Mouse (Mus musculus) limb, embryonic 10.5 days (tissue): Measurements from ENCODE around the gene Tcf3. TPM values are rescaled to one million over a fixed set of nuclear protein-coding genes. Genes with fewer than 3 reads are reported as not detected.

Experiments
- DNase-seq: peaks from one replicate; pipeline ENCODE4 v3.0.0-alpha.2; 2017; ENCODE audit warnings: low spot score
- H3K27ac ChIP-seq: fragments of 300-500 bp; sonication (generic); 2 replicates; pipeline ENCODE4 v1.5.1; 2016; ENCODE audit warnings: mild to moderate bottlenecking
- H3K27me3 ChIP-seq: fragments of 300-500 bp; sonication (generic); 2 replicates; pipeline ENCODE4 v1.6.1; 2016; ENCODE audit warnings: low read depth, mild to moderate bottlenecking; ENCODE audit not compliant: poor library complexity, severe bottlenecking
- H3K36me3 ChIP-seq: fragments of 300-500 bp; sonication (generic); 2 replicates; pipeline ENCODE4 v1.6.1; 2016; ENCODE audit warnings: mild to moderate bottlenecking, moderate library complexity
- H3K4me1 ChIP-seq: fragments of 300-500 bp; sonication (generic); 2 replicates; pipeline ENCODE4 v1.6.1; 2016
- H3K4me3 ChIP-seq: fragments of 300-500 bp; sonication (generic); 2 replicates; pipeline ENCODE4 v1.5.1; 2016; ENCODE audit warnings: mild to moderate bottlenecking, moderate library complexity
- H3K9me3 ChIP-seq: fragments of 300-500 bp; sonication (generic); replicated peaks from 2 replicates; pipeline ENCODE4 v1.6.1; 2016; ENCODE audit warnings: mild to moderate bottlenecking
- WGBS: fragments of 180-500 bp; shearing (Covaris S2); methylation state at CpG from one replicate; pipeline ENCODE4 v1.1.7; 2016; 5-methylcytosine and 5-hydroxymethylcytosine counted together
- polyA plus RNA-seq: library from polyadenylated mRNA; unstranded; fragments of >200 nt; fragmentation: Nextera tagmentation; extraction: Ambion mirVana; gene quantifications from 2 replicates; pipeline ENCODE4 v1.2.1, GENCODE M21; 2016

Gene Tcf3
- polyA plus RNA-seq, 1 experiment from 2014 or later = 283 TPM

- H3K4me1 ChIP-seq = peaks cover 40% of the 10 kb centered on the region
- H3K9me3 ChIP-seq = no peaks in the 10 kb centered on the region
- no peak for DNase-seq
- H3K27ac ChIP-seq = peak overlapping the region; percentile 98
- H3K27me3 ChIP-seq = peaks cover 9% of the 10 kb centered on the region
- 13% methylated on average over 8 of the region's 8 CpGs for WGBS
- H3K36me3 ChIP-seq = peaks cover 27% of the 10 kb centered on the region
- H3K4me3 ChIP-seq = peak overlapping the region; percentile 99
These were observed 766 bp upstream of the Tcf3 start for GRCm38 (mm10) chr10:80434233-80434592.

- peak; percentile 80 for DNase-seq
- H3K27me3 ChIP-seq = peaks cover 6% of the 10 kb centered on the region
- under 1% methylated on average over 57 of the region's 60 CpGs for WGBS
- peak overlapping the region; percentile 98 for H3K27ac ChIP-seq
- no peaks in the 10 kb centered on the region for H3K9me3 ChIP-seq
- peaks cover 38% of the 10 kb centered on the region for H3K36me3 ChIP-seq
- peak overlapping the region; percentile 99 for H3K4me3 ChIP-seq
- H3K4me1 ChIP-seq = peaks cover 37% of the 10 kb centered on the region
These were observed 423 bp downstream of the Tcf3 start for GRCm38 (mm10) chr10:80432936-80433512.

GRCm38 (mm10) chr10:80432387-80432785, 1.1 kb downstream of the Tcf3 start:
- H3K4me3 ChIP-seq = peak overlapping the region; percentile 99
- peaks cover 45% of the 10 kb centered on the region for H3K36me3 ChIP-seq
- no peaks in the 10 kb centered on the region; the same call in 1 of the 2 replicates for H3K27me3 ChIP-seq
- peaks cover 36% of the 10 kb centered on the region for H3K4me1 ChIP-seq
- no peak for DNase-seq
- H3K27ac ChIP-seq = peak overlapping the region; percentile 98
- WGBS = 2% methylated on average over 4 of the region's 4 CpGs
- no peaks in the 10 kb centered on the region for H3K9me3 ChIP-seq

GRCm38 (mm10) chr10:80431570-80432386, 1.7 kb downstream of the Tcf3 start:
- whole genome bisulfite sequencing = 21% methylated on average over 16 of the region's 16 CpGs
- H3K4me3 ChIP-seq = peak overlapping the region; percentile 99
- no peaks in the 10 kb centered on the region for H3K9me3 ChIP-seq
- H3K27ac ChIP-seq = peak overlapping the region; percentile 98
- no peaks in the 10 kb centered on the region; the same call in 1 of the 2 replicates for H3K27me3 ChIP-seq
- DNase-seq = no peak
- peaks cover 51% of the 10 kb centered on the region for H3K36me3 ChIP-seq
- peaks cover 36% of the 10 kb centered on the region for H3K4me1 ChIP-seq

GRCm38 (mm10) chr10:80430375-80430980, 3.0 kb downstream of the Tcf3 start:
- Histone ChIP-seq H3K27me3 (no peaks in the 10 kb centered on the region), H3K9me3 (no peaks in the 10 kb centered on the region), H3K4me1 (peaks cover 27% of the 10 kb centered on the region), H3K27ac (no peak overlapping the region), H3K36me3 (peaks cover 64% of the 10 kb centered on the region), H3K4me3 (peak overlapping the region; percentile 99)
- DNase-seq = no peak
- WGBS = 74% methylated on average over 8 of the region's 8 CpGs

GRCm38 (mm10) chr10:80429800-80430199, 3.6 kb downstream of the Tcf3 start:
- H3K9me3 ChIP-seq = no peaks in the 10 kb centered on the region
- H3K27ac ChIP-seq = no peak overlapping the region

GRCm38 (mm10) chr10:80425041-80425440, 8.4 kb downstream of the Tcf3 start:
- Histone ChIP-seq H3K36me3 (peaks cover 100% of the 10 kb centered on the region), H3K4me3 (no peak overlapping the region), H3K27ac (no peak overlapping the region), H3K9me3 (no peaks in the 10 kb centered on the region), H3K27me3 (no peaks in the 10 kb centered on the region), H3K4me1 (0 out of 2 replicates have a peak, but pooled peaks cover 10% of the 10 kb centered on the region)
- WGBS = 91% methylated on average over 3 of the region's 3 CpGs
- no peak for DNase-seq

More at GRCm38 (mm10) chr10:80429800-80430199, 3.6 kb downstream of the Tcf3 start:
- DNase-seq = no peak
- H3K36me3 ChIP-seq = peaks cover 71% of the 10 kb centered on the region
- peaks cover 26% of the 10 kb centered on the region for H3K4me1 ChIP-seq
- H3K4me3 ChIP-seq = 0 out of 2 replicates have a peak overlapping the region, but pooled peaks have one; percentile 99
- WGBS = 89% methylated on average over 8 of the region's 8 CpGs
- no peaks in the 10 kb centered on the region for H3K27me3 ChIP-seq

GRCm38 (mm10) chr10:80423562-80423961, 9.9 kb downstream of the Tcf3 start:
- no peaks in the 10 kb centered on the region for H3K27me3 ChIP-seq
- H3K36me3 ChIP-seq = peaks cover 100% of the 10 kb centered on the region
- H3K4me1 ChIP-seq = 0 out of 2 replicates have a peak, but pooled peaks cover 9% of the 10 kb centered on the region
- H3K4me3 ChIP-seq = no peak overlapping the region
- no peaks in the 10 kb centered on the region for H3K9me3 ChIP-seq
- no peak for DNase-seq
- 54% methylated on average over 4 of the region's 4 CpGs for WGBS
- no peak overlapping the region for H3K27ac ChIP-seq

- H3K9me3 ChIP-seq = no peaks in the 10 kb centered on the region
- peaks cover 100% of the 10 kb centered on the region for H3K36me3 ChIP-seq
- no peak for DNase-seq
- 92% methylated on average over 9 of the region's 9 CpGs for WGBS
- no peaks in the 10 kb centered on the region for H3K27me3 ChIP-seq
- H3K27ac ChIP-seq = no peak overlapping the region; the same call in 1 of the 2 replicates
- H3K4me1 ChIP-seq = 0 out of 2 replicates have a peak, but pooled peaks cover 9% of the 10 kb centered on the region
- no peak overlapping the region for H3K4me3 ChIP-seq
These were observed 11.6 kb downstream of the Tcf3 start for GRCm38 (mm10) chr10:80421651-80422472.

GRCm38 (mm10) chr10:80421208-80421607, 12.2 kb downstream of the Tcf3 start:
- H3K36me3 ChIP-seq = peaks cover 100% of the 10 kb centered on the region
- H3K4me1 ChIP-seq = 0 out of 2 replicates have a peak, but pooled peaks cover 9% of the 10 kb centered on the region
- H3K4me3 ChIP-seq = peak overlapping the region; percentile 23
- no peak overlapping the region; the same call in 1 of the 2 replicates for H3K27ac ChIP-seq
- 95% methylated on average over 8 of the region's 8 CpGs for WGBS
- no peaks in the 10 kb centered on the region for H3K9me3 ChIP-seq
- no peak for DNase-seq
- H3K27me3 ChIP-seq = no peaks in the 10 kb centered on the region

- H3K4me3 ChIP-seq = peak overlapping the region; percentile 23
- no peak for DNase-seq
- WGBS = 93% methylated on average over 10 of the region's 10 CpGs
These were observed 12.7 kb downstream of the Tcf3 start for GRCm38 (mm10) chr10:80420729-80421128.

GRCm38 (mm10) chr10:80419419-80419818, 14.0 kb downstream of the Tcf3 start:
- Histone ChIP-seq H3K36me3 (peaks cover 100% of the 10 kb centered on the region), H3K27ac (no peak overlapping the region), H3K4me1 (0 out of 2 replicates have a peak, but pooled peaks cover 9% of the 10 kb centered on the region), H3K9me3 (no peaks in the 10 kb centered on the region), H3K4me3 (no peak overlapping the region), H3K27me3 (no peaks in the 10 kb centered on the region)
- DNase-seq = no peak
- WGBS = 94% methylated on average over 8 of the region's 8 CpGs

More at GRCm38 (mm10) chr10:80420729-80421128, 12.7 kb downstream of the Tcf3 start:
- Histone ChIP-seq H3K9me3 (no peaks in the 10 kb centered on the region), H3K36me3 (peaks cover 100% of the 10 kb centered on the region), H3K4me1 (0 out of 2 replicates have a peak, but pooled peaks cover 9% of the 10 kb centered on the region), H3K27me3 (no peaks in the 10 kb centered on the region), H3K27ac (no peak overlapping the region)
